Mouse (Mus musculus): ENCODE measurements at regions not wholly inside any gene's neighbourhood (a gene's known extent, or its start where the extent isn't known, plus 50 kb on each side); places are given as distances from the start of the nearest gene placed in this dataset.

DNA sequence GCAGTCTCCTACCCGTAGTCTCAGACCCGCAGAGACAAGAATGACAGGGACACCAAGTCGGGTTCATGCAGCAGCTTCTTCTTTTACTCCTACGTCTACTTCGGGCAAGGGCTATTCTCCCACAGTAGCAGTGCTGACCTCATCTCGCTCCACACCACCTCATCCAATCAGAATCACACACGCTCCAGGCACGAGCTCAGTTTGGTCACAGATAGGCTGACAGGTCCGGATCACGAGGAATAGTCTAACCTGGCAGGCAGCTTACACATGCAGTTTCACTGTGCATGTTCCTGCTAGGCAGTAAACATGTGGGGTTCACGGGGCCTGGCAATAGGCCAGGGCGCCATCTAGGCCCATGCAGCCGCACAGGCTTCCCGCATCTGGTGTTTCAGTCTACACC is 260.7 kb upstream of the Hs3st1 start:
- TF ChIP-seq CTCF (IDR thresholded peaks at IDR 0.05; ENCODE audit: low read depth, low read length) (no peak), POLR2A (IDR thresholded peaks at IDR 0.05; ENCODE audit: insufficient read depth, low read length) (no peak), EP300 (IDR thresholded peaks at IDR 0.05; ENCODE audit: insufficient read depth, low read depth, low read length) (no peak)

Data from ES-Bruce4 (cell line).